Mouse (Mus musculus) erythroblast, embryonic 14.5 days (primary cell): ENCODE results near the gene Gucd1.

ENCODE experiments used
- GATA1 ChIP-seq: IDR thresholded peaks from 2 replicates; pipeline ENCODE4 v1.6.1; 2012; ENCODE audit warnings: low read length, inconsistent platforms, mixed read lengths
- TAL1 ChIP-seq: IDR thresholded peaks from 3 replicates; pipeline ENCODE4 v1.6.1; 2012; ENCODE audit warnings: low read length, inconsistent platforms, mixed read lengths

DNA sequence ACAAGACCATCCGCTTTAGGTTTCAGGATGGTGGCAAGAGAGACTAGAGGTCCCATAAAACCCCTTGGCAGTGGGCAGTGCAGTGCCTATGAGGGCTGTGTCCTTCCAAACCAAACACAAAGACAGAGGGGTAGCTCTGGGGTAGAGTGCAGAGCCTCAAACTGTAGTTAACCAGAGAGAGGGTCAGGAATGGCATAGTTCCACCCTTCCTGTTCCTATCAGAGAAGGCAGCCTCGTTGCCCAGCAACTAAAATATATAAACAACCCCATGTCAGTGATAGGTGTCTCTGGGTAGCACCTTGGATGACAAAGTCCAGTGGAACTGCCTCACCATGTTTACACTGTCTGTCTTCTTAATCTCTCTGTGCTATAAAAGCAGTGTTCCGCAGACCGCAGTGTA is 76.0 kb downstream of the Gucd1 start:
- TF ChIP-seq GATA1: no peak
- TF ChIP-seq TAL1: no peak
